Mouse (Mus musculus) bone marrow, adult 2 months (tissue): Measurements from ENCODE around the gene Slc44a3.

ENCODE experiments used
- CTCF ChIP-seq: fragments of 200-500 bp; IDR thresholded peaks from 2 replicates; pipeline ENCODE4 v1.5.1; 2011; ENCODE audit warnings: low read length, control low read depth; ENCODE audit not compliant: control insufficient read depth, insufficient read depth
- POLR2A ChIP-seq: fragments of 200-500 bp; IDR thresholded peaks from 2 replicates; pipeline ENCODE4 v1.6.1; 2011; ENCODE audit warnings: low read depth, mild to moderate bottlenecking, control low read depth, low read length, borderline replicate concordance; ENCODE audit not compliant: control insufficient read depth

DNA sequence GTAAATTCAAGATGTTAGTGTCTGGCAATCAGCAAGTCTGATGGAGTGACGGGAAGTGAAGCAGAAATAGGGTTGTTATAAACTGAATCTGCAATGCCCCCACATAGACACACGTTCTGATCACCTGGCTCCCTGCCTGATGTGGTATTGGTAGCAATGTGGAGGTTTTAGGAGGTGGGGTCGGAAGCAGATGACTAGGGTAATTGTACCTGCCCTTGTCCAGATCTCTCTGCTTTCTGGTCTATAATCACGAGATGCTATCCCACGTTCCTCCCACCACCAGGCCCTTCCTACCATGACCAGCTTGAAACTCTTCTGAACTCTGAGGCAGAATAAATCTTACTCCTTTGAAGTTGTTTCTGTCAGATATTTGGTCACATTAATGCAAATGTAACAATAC, 45.4 kb upstream of the Slc44a3 start:
- TF ChIP-seq CTCF (no peak), POLR2A (no peak)
